Mouse (Mus musculus): ENCODE measurements around the gene Zfp524. TPM values are rescaled to one million over a fixed set of nuclear protein-coding genes. Genes with fewer than 3 reads are reported as not detected.

The Zfp524 gene
- polyA plus RNA-seq, 1 experiment from 2014 or later, result 9.2 TPM

DNA sequence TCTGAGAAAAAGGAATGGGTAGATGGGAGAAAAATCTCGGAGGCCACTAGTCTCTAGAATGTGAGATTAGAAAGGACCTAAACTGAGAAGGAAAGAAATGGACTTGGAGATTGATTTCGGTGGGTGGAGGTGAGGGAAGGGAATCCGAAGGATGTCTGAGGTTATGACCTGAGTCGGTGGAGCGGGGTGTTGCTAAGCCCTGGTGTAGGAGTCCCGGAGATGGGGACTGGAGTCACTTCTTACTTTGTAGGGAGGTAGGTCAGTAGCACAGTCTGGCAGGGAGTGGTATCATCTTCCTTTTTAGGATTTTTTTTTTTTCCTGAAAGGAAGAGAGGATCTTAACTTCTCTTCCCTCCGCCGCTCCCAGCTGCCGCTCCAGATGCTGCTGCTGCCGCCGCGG lies 38.2 kb downstream of the Zfp524 start:
- ATAC-seq (ENCODE audit: low FRiP score), result no peak
- WGBS, result 3% methylated on average over 12 of the region's 12 CpGs
- H3K4me2 ChIP-seq, result peak overlapping the region; percentile 77
- no peaks in the 10 kb centered on the region for H3K36me3 ChIP-seq (ENCODE audit: control insufficient read depth, insufficient read depth, low read length)
- H3K27me3 ChIP-seq (ENCODE audit: control insufficient read depth, insufficient read depth, low read length), result peaks cover 49% of the 10 kb centered on the region
- H3K27ac ChIP-seq (ENCODE audit: low read depth, low read length), result no peak overlapping the region
- H3K9ac ChIP-seq (ENCODE audit: low read length), result peak overlapping the region; percentile 54; the same call in 1 of the 2 replicates
- peak overlapping the region; percentile 52 for H3K4me3 ChIP-seq (ENCODE audit: low read depth, low read length)
- H3K9me3 ChIP-seq (ENCODE audit: control insufficient read depth, low read length), result no peaks in the 10 kb centered on the region
- H3K4me1 ChIP-seq (ENCODE audit: control insufficient read depth, insufficient read depth, low read length), result peaks cover 28% of the 10 kb centered on the region
- no peak for DNase-seq (ENCODE audit: low spot score, missing footprints)

DNA sequence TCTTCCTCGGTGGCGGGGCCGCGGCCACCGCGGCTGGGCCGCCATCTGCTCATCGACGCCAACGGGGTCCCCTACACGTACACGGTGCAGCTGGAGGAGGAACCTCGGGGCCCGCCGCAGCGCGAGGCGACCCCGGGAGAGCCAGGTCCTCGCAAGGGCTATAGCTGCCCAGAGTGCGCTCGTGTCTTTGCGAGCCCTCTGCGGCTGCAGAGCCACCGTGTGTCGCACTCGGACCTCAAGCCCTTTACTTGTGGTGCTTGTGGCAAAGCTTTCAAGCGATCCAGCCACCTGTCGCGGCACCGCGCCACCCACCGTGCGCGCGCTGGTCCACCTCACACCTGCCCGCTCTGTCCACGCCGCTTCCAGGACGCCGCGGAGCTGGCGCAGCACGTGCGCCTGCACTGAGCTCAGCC lies 38.7 kb downstream of the Zfp524 start:
- peaks cover 54% of the 10 kb centered on the region for H3K27me3 ChIP-seq (ENCODE audit: control insufficient read depth, insufficient read depth, low read length)
- peak overlapping the region; percentile 52 for H3K4me3 ChIP-seq (ENCODE audit: low read depth, low read length)
- peak overlapping the region; percentile 54 for H3K9ac ChIP-seq (ENCODE audit: low read length)
- 3% methylated on average over 31 of the region's 45 CpGs for WGBS
- H3K27ac ChIP-seq (ENCODE audit: low read depth, low read length), result no peak overlapping the region
- DNase-seq (ENCODE audit: low spot score, missing footprints) (no peak), ATAC-seq (ENCODE audit: low FRiP score) (no peak; the same call in 1 of the 2 replicates)
- peaks cover 28% of the 10 kb centered on the region for H3K4me1 ChIP-seq (ENCODE audit: control insufficient read depth, insufficient read depth, low read length)
- no peaks in the 10 kb centered on the region for H3K36me3 ChIP-seq (ENCODE audit: control insufficient read depth, insufficient read depth, low read length)
- peak overlapping the region; percentile 77 for H3K4me2 ChIP-seq
- H3K9me3 ChIP-seq (ENCODE audit: control insufficient read depth, low read length), result no peaks in the 10 kb centered on the region

DNA sequence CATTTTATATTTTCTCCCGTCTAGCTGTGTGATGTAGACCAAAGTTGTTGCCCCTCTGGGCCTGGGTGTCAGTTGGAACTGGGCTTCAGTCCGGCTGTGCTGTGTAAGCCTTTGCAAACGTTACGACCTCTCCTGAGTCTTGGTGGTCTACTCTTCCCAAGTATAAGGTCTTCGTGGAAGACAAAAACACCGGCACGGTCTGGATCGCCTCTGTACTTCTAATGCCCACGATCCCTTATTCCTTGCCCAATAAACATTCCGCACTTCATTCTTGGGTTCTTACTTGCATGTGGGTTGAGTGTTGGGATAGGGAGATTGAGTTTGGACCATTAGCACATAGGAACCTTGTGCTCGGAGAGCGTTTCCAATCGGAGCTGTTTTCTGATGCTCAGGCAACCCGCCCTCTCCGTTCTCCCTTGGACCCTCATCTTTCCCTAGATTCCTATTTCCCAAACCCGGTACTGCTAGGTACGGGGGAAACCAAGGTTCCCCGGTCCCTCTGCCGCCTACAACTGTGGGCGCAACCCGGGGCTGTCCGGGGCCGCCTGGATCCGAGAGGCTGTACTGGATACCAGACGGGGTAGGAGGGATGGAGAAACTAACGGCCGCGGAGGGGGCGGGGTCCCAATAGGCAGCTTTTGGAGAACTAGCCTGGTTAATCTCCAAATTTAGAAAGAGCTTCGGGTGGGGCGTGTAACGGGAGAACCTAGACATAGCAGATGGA lies 39.4 kb downstream of the Zfp524 start:
- Histone ChIP-seq H3K36me3 (ENCODE audit: control insufficient read depth, insufficient read depth, low read length) (no peaks in the 10 kb centered on the region), H3K4me1 (ENCODE audit: control insufficient read depth, insufficient read depth, low read length) (peaks cover 28% of the 10 kb centered on the region), H3K27me3 (ENCODE audit: control insufficient read depth, insufficient read depth, low read length) (peaks cover 60% of the 10 kb centered on the region), H3K9ac (ENCODE audit: low read length) (peak overlapping the region; percentile 54), H3K27ac (ENCODE audit: low read depth, low read length) (no peak overlapping the region), H3K9me3 (ENCODE audit: control insufficient read depth, low read length) (no peaks in the 10 kb centered on the region), H3K4me3 (ENCODE audit: low read depth, low read length) (peak overlapping the region; percentile 52), H3K4me2 (peak overlapping the region; percentile 77)
- peak; percentile 93 for DNase-seq (ENCODE audit: low spot score, missing footprints)
- WGBS, result 6% methylated on average over 32 of the region's 32 CpGs
- ATAC-seq (ENCODE audit: low FRiP score), result no peak

DNA sequence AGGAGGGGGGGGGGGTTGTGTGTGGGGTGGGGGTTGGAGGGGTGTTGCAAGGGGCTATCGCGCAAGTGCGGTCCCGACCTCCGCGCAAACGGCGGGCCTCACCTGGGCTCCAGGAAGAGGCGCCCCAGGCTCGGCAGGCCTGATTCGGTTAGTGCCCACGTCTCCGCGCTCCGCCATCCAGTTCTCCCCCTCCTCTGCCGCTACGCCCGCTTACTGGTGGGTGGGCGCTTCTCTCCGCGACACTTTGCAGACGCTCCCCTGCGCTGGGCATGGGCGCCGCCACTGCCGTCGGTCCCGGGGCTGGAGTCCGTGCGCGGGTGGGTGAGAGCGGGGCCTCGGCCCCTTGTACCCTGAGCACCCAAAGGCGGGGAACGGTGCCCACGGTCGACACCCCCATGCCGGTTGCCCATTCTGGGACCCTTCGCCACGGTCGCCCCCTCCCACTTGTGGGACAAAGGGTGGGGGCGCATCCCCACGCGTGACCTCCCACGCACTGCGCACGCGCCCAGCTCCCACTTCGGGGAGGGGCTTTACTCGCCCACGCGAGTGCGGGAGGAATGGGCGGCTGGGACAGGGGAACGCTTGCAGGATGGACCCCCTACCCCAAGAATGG lies 42.5 kb downstream of the Zfp524 start:
- Histone ChIP-seq H3K4me2 (peak overlapping the region; percentile 58), H3K4me3 (ENCODE audit: low read depth, low read length) (peak overlapping the region; percentile 34), H3K9me3 (ENCODE audit: control insufficient read depth, low read length) (no peaks in the 10 kb centered on the region), H3K27ac (ENCODE audit: low read depth, low read length) (no peak overlapping the region), H3K4me1 (ENCODE audit: control insufficient read depth, insufficient read depth, low read length) (peaks cover 34% of the 10 kb centered on the region), H3K36me3 (ENCODE audit: control insufficient read depth, insufficient read depth, low read length) (no peaks in the 10 kb centered on the region), H3K9ac (ENCODE audit: low read length) (peak overlapping the region; percentile 60), H3K27me3 (ENCODE audit: control insufficient read depth, insufficient read depth, low read length) (peaks cover 62% of the 10 kb centered on the region)
- ATAC-seq (ENCODE audit: low FRiP score) (no peak), DNase-seq (ENCODE audit: low spot score, missing footprints) (no peak)
- WGBS, result 2% methylated on average over 42 of the region's 55 CpGs

DNA sequence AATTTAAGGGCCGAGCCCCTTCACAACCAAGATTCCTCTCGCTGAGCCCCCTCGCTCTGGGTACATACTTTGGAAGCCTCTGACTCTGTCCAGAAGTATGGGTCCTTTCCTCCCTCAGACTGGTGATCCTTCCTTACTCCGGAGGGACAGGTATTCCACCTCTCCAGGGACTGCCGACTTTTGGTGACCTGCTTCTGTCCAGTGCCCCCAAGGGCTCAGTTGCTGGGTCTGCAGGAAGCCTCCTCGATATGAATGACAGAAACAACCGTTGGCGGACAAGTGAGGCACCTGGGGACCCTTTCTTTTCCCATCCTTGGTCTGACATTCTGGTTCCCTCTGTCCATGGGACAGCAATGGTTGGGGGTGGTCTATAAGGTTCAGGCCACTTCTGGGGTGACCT lies 43.2 kb downstream of the Zfp524 start:
- H3K9ac ChIP-seq (ENCODE audit: low read length), result peak overlapping the region; percentile 60
- ATAC-seq (ENCODE audit: low FRiP score), result no peak
- H3K4me1 ChIP-seq (ENCODE audit: control insufficient read depth, insufficient read depth, low read length), result peaks cover 28% of the 10 kb centered on the region

DNA sequence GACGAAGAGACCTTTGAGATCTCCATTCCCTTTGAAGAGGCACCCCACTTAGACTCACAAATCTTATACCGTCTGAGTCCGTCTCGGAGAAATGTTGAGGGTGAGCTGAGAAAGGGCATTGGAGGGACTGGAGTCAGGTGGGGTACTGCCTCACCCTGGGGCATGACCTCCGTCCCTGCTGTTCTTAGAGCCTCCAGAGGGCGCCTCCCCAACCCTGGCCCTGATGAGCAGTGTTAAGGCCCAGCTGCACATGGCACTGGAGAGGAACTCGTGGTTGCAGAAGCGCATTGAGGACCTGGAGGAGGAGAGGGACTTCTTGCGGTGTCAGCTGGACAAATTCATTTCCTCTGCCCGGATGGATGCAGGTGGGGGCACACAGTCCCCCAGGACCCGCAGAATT lies 43.6 kb downstream of the Zfp524 start:
- Histone ChIP-seq H3K27ac (ENCODE audit: low read depth, low read length) (no peak overlapping the region), H3K9ac (ENCODE audit: low read length) (no peak overlapping the region), H3K27me3 (ENCODE audit: control insufficient read depth, insufficient read depth, low read length) (peaks cover 59% of the 10 kb centered on the region), H3K4me1 (ENCODE audit: control insufficient read depth, insufficient read depth, low read length) (peaks cover 24% of the 10 kb centered on the region), H3K4me3 (ENCODE audit: low read depth, low read length) (no peak overlapping the region), H3K9me3 (ENCODE audit: control insufficient read depth, low read length) (no peaks in the 10 kb centered on the region), H3K4me2 (no peak overlapping the region; the same call in 1 of the 2 replicates), H3K36me3 (ENCODE audit: control insufficient read depth, insufficient read depth, low read length) (no peaks in the 10 kb centered on the region)
- DNase-seq (ENCODE audit: low spot score, missing footprints), result no peak
- WGBS, result 27% methylated on average over 11 of the region's 11 CpGs
- no peak for ATAC-seq (ENCODE audit: low FRiP score)

More for the DNA sequence above, 43.2 kb downstream of the Zfp524 start:
- 40% methylated on average over 8 of the region's 8 CpGs for WGBS
- peak overlapping the region; percentile 34; the same call in 1 of the 2 replicates for H3K4me3 ChIP-seq (ENCODE audit: low read depth, low read length)
- H3K4me2 ChIP-seq, result peak overlapping the region; percentile 58
- H3K27ac ChIP-seq (ENCODE audit: low read depth, low read length), result no peak overlapping the region
- no peak for DNase-seq (ENCODE audit: low spot score, missing footprints)
- H3K36me3 ChIP-seq (ENCODE audit: control insufficient read depth, insufficient read depth, low read length), result no peaks in the 10 kb centered on the region
- H3K9me3 ChIP-seq (ENCODE audit: control insufficient read depth, low read length), result no peaks in the 10 kb centered on the region
- H3K27me3 ChIP-seq (ENCODE audit: control insufficient read depth, insufficient read depth, low read length), result peaks cover 62% of the 10 kb centered on the region

DNA sequence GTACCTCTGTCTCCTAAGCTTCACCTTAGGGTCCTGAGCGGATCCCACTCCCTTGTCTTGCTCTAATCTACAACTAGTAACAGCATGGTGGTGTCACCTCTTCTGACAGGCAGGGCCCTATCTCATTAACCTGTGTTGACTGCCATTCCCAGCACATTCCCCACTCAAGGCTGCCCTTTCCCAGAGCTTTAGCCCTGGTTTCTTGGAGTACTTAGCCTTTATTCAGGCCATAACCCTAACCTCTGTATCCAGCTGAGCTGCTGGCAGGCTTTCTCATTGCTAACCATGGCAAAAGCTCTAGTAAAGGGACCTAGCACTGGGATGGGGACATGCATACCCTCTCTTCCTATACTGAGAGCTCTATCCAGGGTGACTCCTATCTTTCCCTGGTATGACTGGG lies 44.4 kb downstream of the Zfp524 start:
- ATAC-seq (ENCODE audit: low FRiP score), result no peak
- Histone ChIP-seq H3K27me3 (ENCODE audit: control insufficient read depth, insufficient read depth, low read length) (peaks cover 51% of the 10 kb centered on the region), H3K27ac (ENCODE audit: low read depth, low read length) (no peak overlapping the region), H3K4me1 (ENCODE audit: control insufficient read depth, insufficient read depth, low read length) (peaks cover 22% of the 10 kb centered on the region), H3K4me3 (ENCODE audit: low read depth, low read length) (no peak overlapping the region), H3K9me3 (ENCODE audit: control insufficient read depth, low read length) (no peaks in the 10 kb centered on the region), H3K9ac (ENCODE audit: low read length) (no peak overlapping the region), H3K4me2 (no peak overlapping the region), H3K36me3 (ENCODE audit: control insufficient read depth, insufficient read depth, low read length) (no peaks in the 10 kb centered on the region)
- no peak for DNase-seq (ENCODE audit: low spot score, missing footprints)
- WGBS, result 84% methylated on average over 1 of the region's 1 CpGs

DNA sequence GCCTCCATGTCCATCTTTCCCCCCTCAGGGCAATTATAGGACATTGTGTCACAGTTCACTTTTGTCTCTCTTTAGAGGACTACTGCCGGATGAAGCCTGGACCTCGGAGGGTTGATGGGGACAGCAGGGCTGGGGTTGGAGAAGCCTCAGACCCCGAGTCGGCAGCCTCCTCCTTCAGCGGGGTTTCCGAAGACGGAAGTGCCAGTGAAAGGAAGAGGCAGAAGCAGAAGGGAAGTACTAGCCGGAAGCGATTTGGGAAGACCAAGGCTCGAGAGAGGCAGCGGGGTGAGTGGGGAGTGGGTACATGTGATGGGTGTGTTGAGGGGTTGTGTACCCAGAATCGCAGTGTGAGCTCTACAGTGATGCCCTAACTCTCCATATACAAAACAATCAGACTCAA lies 45.2 kb downstream of the Zfp524 start:
- WGBS, result 93% methylated on average over 12 of the region's 12 CpGs
- Histone ChIP-seq H3K27ac (ENCODE audit: low read depth, low read length) (no peak overlapping the region), H3K27me3 (ENCODE audit: control insufficient read depth, insufficient read depth, low read length) (peaks cover 43% of the 10 kb centered on the region), H3K9me3 (ENCODE audit: control insufficient read depth, low read length) (no peaks in the 10 kb centered on the region), H3K4me2 (no peak overlapping the region), H3K4me1 (ENCODE audit: control insufficient read depth, insufficient read depth, low read length) (peaks cover 27% of the 10 kb centered on the region), H3K36me3 (ENCODE audit: control insufficient read depth, insufficient read depth, low read length) (no peaks in the 10 kb centered on the region), H3K9ac (ENCODE audit: low read length) (no peak overlapping the region), H3K4me3 (ENCODE audit: low read depth, low read length) (no peak overlapping the region)
- ATAC-seq (ENCODE audit: low FRiP score) (no peak), DNase-seq (ENCODE audit: low spot score, missing footprints) (no peak)

DNA sequence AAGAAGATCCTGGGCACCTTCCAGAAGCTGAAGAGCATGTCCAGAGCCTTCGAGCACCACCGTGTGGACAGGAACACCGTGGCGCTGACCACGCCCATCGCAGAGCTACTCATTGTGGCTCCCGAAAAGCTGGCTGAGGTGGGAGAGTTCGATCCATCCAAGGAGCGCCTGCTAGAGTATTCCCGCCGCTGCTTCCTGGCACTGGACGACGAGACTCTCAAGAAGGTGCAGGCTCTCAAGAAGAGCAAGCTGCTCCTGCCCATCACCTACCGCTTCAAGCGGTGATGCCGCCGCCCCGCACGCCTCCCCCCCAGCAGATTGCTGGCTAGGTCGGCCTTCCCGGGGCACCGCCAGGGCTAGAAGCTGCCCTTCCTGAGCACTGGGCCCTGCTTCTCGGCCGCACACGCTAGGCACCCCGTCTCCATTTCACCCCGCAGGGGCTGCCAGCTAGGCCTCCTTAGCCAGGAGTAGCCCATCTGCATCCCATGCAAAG lies 46.1 kb downstream of the Zfp524 start:
- no peaks in the 10 kb centered on the region for H3K9me3 ChIP-seq (ENCODE audit: control insufficient read depth, low read length)
- peak overlapping the region; percentile 92 for H3K4me2 ChIP-seq
- ATAC-seq (ENCODE audit: low FRiP score) (peak; percentile 2; the same call in 1 of the 2 replicates), DNase-seq (ENCODE audit: low spot score, missing footprints) (peak; percentile 94)
- peak overlapping the region; percentile 80 for H3K4me3 ChIP-seq (ENCODE audit: low read depth, low read length)
- peaks cover 34% of the 10 kb centered on the region for H3K27me3 ChIP-seq (ENCODE audit: control insufficient read depth, insufficient read depth, low read length)
- H3K27ac ChIP-seq (ENCODE audit: low read depth, low read length), result peak overlapping the region; percentile 99
- H3K36me3 ChIP-seq (ENCODE audit: control insufficient read depth, insufficient read depth, low read length), result no peaks in the 10 kb centered on the region
- H3K9ac ChIP-seq (ENCODE audit: low read length), result peak overlapping the region; percentile 93
- WGBS, result 4% methylated on average over 27 of the region's 27 CpGs
- peaks cover 28% of the 10 kb centered on the region for H3K4me1 ChIP-seq (ENCODE audit: control insufficient read depth, insufficient read depth, low read length)

Data from midbrain, embryonic 11.5 days (tissue).